Mouse (Mus musculus): Measurements from ENCODE around the gene Gm609.
"Not testable (repeated sequence)": the region's sequence is repeated elsewhere in the genome, so short reads cannot be mapped to it uniquely, and the experiment has no call there.

Gene Gm609

GRCm38 (mm10) chr16:45492927-45493326 is at the start of gene Gm609:
Gene Gm609 (minus strand): TSS chr16:45492969.
- no peak for DNase-seq (ENCODE audit: low read depth, low spot score)

- no peak for DNase-seq (ENCODE audit: low read depth, low spot score)
Observed at GRCm38 (mm10) chr16:45542108-45542507, 49.3 kb upstream of the Gm609 start.

GRCm38 (mm10) chr16:45538342-45538741 is 45.6 kb upstream of the Gm609 start:
- DNase-seq (ENCODE audit: low read depth, low spot score): not testable (repeated sequence)

- no peak for DNase-seq (ENCODE audit: low read depth, low spot score)
Observed at GRCm38 (mm10) chr16:45535009-45535408, 42.2 kb upstream of the Gm609 start, which contains the start of gene Slc9c1. Gene Slc9c1 (plus strand): TSS chr16:45535309.

GRCm38 (mm10) chr16:45531950-45532349 is 39.2 kb upstream of the Gm609 start, which contains the start of gene Gm17783:
Gene Gm17783 (minus strand): TSS chr16:45532050.
- DNase-seq (ENCODE audit: low read depth, low spot score): no peak

GRCm38 (mm10) chr16:45525551-45525950 is 32.8 kb upstream of the Gm609 start:
- no peak for DNase-seq (ENCODE audit: low read depth, low spot score)

- peak; percentile 1 for DNase-seq (ENCODE audit: low read depth, low spot score)
Observed at GRCm38 (mm10) chr16:45495326-45495725, 2.6 kb upstream of the Gm609 start.

- no peak for DNase-seq (ENCODE audit: low read depth, low spot score)
Observed at GRCm38 (mm10) chr16:45476991-45477390, 15.8 kb downstream of the Gm609 start.

GRCm38 (mm10) chr16:45471836-45472235 is 20.9 kb downstream of the Gm609 start:
- not testable (repeated sequence) for DNase-seq (ENCODE audit: low read depth, low spot score)

- no peak for DNase-seq (ENCODE audit: low read depth, low spot score)
Observed at GRCm38 (mm10) chr16:45454762-45455161, 38.0 kb downstream of the Gm609 start.

- no peak for DNase-seq (ENCODE audit: low read depth, low spot score)
Observed at GRCm38 (mm10) chr16:45437230-45437739, 55.5 kb downstream of the Gm609 start.

GRCm38 (mm10) chr16:45435591-45435990 is 57.2 kb downstream of the Gm609 start:
- no peak for DNase-seq (ENCODE audit: low read depth, low spot score)

GRCm38 (mm10) chr16:45427651-45428050 is 65.1 kb downstream of the Gm609 start:
- DNase-seq (ENCODE audit: low read depth, low spot score): no peak

GRCm38 (mm10) chr16:45413497-45413896 is 79.3 kb downstream of the Gm609 start:
- DNase-seq (ENCODE audit: low read depth, low spot score): peak; percentile 37

- not testable (repeated sequence) for DNase-seq (ENCODE audit: low read depth, low spot score)
Observed at GRCm38 (mm10) chr16:45409064-45409446, 83.7 kb downstream of the Gm609 start.

- DNase-seq (ENCODE audit: low read depth, low spot score): peak; percentile 86
Observed at GRCm38 (mm10) chr16:45408425-45409063, 84.2 kb downstream of the Gm609 start, which contains the start of gene Cd200. Gene Cd200 (minus strand): TSS chr16:45409053.

GRCm38 (mm10) chr16:45407645-45408400 is 84.9 kb downstream of the Gm609 start:
- DNase-seq (ENCODE audit: low read depth, low spot score): peak; percentile 43

GRCm38 (mm10) chr16:45407091-45407490 is 85.7 kb downstream of the Gm609 start:
- peak; percentile 67 for DNase-seq (ENCODE audit: low read depth, low spot score)

- no peak for DNase-seq (ENCODE audit: low read depth, low spot score)
Observed at GRCm38 (mm10) chr16:45402951-45403350, 89.8 kb downstream of the Gm609 start.

GRCm38 (mm10) chr16:45402036-45402435 is 90.7 kb downstream of the Gm609 start:
- no peak for DNase-seq (ENCODE audit: low read depth, low spot score)

- peak; percentile 42 for DNase-seq (ENCODE audit: low read depth, low spot score)
Observed at GRCm38 (mm10) chr16:45399947-45400555, 92.7 kb downstream of the Gm609 start.

- no peak for DNase-seq (ENCODE audit: low read depth, low spot score)
Observed at GRCm38 (mm10) chr16:45399411-45399810, 93.4 kb downstream of the Gm609 start.

All from brain, adult 2 months (tissue).